Mouse (Mus musculus) lung, embryonic 15.5 days (tissue): ENCODE data around the gene Ccer1. TPM values are rescaled to one million over a fixed set of nuclear protein-coding genes. Genes with fewer than 3 reads are reported as not detected.

Source experiments
- ATAC-seq: fragments of 200-750 bp; cut with Nextera tagmentation; 2 replicates; pipeline ENCODE4 v1.8.0; 2017; ENCODE audit warnings: moderate number of reproducible peaks, borderline replicate concordance; ENCODE audit not compliant: low FRiP score, low TSS enrichment; ENCODE audit errors: extremely low read depth
- H3K27ac ChIP-seq: fragments of 300-500 bp; sonication (generic); 2 replicates; pipeline ENCODE4 v1.5.1; 2015; ENCODE audit warnings: moderate library complexity, mild to moderate bottlenecking, inconsistent platforms
- H3K27me3 ChIP-seq: fragments of 300-500 bp; sonication (generic); 2 replicates; pipeline ENCODE4 v1.6.1; 2015; ENCODE audit warnings: inconsistent platforms
- H3K36me3 ChIP-seq: fragments of 300-500 bp; sonication (generic); 2 replicates; pipeline ENCODE4 v1.6.1; 2015; ENCODE audit warnings: inconsistent platforms
- H3K4me1 ChIP-seq: fragments of 300-500 bp; sonication (generic); 2 replicates; pipeline ENCODE4 v1.6.1; 2015; ENCODE audit warnings: inconsistent platforms
- H3K4me2 ChIP-seq: fragments of 300-500 bp; sonication (generic); 2 replicates; pipeline ENCODE4 v1.6.1; 2015; ENCODE audit warnings: inconsistent platforms, mild to moderate bottlenecking, moderate library complexity
- H3K4me3 ChIP-seq: fragments of 300-500 bp; sonication (generic); 2 replicates; pipeline ENCODE4 v1.5.1; 2015; ENCODE audit warnings: mild to moderate bottlenecking, inconsistent platforms
- H3K9ac ChIP-seq: fragments of 300-500 bp; sonication (generic); 2 replicates; pipeline ENCODE4 v1.6.1; 2015; ENCODE audit warnings: inconsistent platforms
- H3K9me3 ChIP-seq: fragments of 300-500 bp; sonication (generic); 2 replicates; pipeline ENCODE4 v1.6.1; 2016; ENCODE audit warnings: inconsistent platforms
- WGBS: fragments of 180-500 bp; shearing (Covaris S2); methylation state at CpG from one replicate; pipeline ENCODE4 v1.1.7; 2015; 5-methylcytosine and 5-hydroxymethylcytosine counted together
- polyA plus RNA-seq: library from polyadenylated mRNA; unstranded; fragments of >200 nt; fragmentation: Nextera tagmentation; extraction: Ambion mirVana; gene quantifications from 2 replicates; pipeline ENCODE4 v1.2.1, GENCODE M21; 2015

Ccer1 gene
- polyA plus RNA-seq = not detected in 2 replicates

DNA sequence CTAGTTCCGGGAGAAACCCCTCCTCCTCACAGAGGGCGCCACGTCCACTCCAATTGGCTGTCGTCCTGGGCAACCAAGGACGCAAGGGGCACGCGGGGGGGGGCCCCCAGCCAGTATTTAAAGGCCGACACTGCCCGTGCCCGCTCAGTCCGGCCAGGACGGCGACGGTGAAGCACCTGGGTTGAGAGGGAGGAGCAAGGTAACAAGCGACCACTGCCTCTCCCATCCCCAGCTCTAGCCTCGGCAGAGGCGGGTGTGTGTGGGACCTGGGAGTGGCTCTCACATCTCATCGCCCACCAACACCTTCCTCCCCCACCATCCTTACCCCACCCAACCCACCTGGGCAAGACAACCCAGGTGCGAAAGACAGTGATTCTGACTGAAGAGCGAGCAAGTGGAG lies at the start of gene Ccer1:
Ccer1 (plus strand) TSS at position 147 of the 400 bp plus-strand sequence.
- WGBS = 74% methylated on average over 20 of the region's 20 CpGs
- Histone ChIP-seq H3K27ac (no peak within 1 kb of the TSS), H3K27me3 (no peaks in the 10 kb centered on the region), H3K9me3 (no peaks in the 10 kb centered on the region), H3K36me3 (no peaks in the 10 kb centered on the region), H3K4me3 (no peak within 1 kb of the TSS), H3K9ac (no peak within 1 kb of the TSS), H3K4me2 (no peak within 1 kb of the TSS), H3K4me1 (no peaks in the 10 kb centered on the region)
- no peak for ATAC-seq

DNA sequence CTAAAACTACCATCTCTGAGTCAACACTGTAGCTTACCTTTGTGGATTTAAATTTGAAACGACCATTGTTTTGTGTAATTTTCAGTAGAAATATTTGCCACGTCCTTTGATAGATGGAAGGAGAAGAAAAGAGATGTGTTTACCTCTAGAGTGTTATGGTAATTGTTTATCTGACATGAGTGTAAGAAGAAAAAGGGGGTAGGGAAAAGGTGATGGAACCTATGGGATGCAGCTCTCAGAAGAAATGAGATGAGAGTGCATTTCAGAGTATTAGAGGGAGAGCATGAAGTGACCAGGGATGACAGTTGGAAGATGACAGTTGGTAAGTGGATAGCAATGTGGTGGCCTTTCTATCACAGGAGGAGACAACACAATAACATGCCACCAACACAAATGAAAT lies 49.1 kb upstream of the Ccer1 start, which contains the start of gene Epyc:
Epyc (plus strand) TSS at position 301 of the 400 bp plus-strand sequence.
- Histone ChIP-seq H3K4me3 (no peak within 1 kb of the TSS), H3K36me3 (no peaks in the 10 kb centered on the region), H3K4me1 (no peaks in the 10 kb centered on the region), H3K9me3 (no peaks in the 10 kb centered on the region), H3K4me2 (no peak within 1 kb of the TSS), H3K27ac (no peak within 1 kb of the TSS), H3K9ac (no peak within 1 kb of the TSS), H3K27me3 (no peaks in the 10 kb centered on the region)
- no peak for ATAC-seq
- 71% methylated on average over 2 of the region's 2 CpGs for WGBS

DNA sequence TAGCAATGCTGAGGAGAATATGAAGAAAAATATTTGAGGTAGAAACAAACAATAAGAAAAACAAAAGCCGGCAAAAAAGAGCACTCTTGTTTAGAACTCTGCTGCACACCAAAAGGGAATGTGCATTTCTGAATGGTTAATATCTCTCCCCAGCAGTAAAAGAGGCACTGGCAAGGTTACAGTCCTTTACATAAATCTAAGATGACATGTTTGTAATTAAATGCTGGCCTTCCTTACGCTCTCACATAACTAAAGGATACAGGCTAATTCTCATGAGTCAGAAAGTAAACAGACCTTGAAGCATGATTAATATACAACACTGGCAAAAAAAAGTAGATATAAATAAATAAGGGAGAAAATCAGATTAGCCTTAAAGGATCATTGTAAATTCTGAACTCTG lies 42.5 kb upstream of the Ccer1 start:
- 22% methylated on average over 2 of the region's 2 CpGs for WGBS
- H3K4me2 ChIP-seq = no peak overlapping the region
- ATAC-seq = no peak; the same call in 1 of the 2 replicates
- H3K36me3 ChIP-seq = no peaks in the 10 kb centered on the region
- no peak overlapping the region for H3K27ac ChIP-seq
- no peak overlapping the region for H3K4me3 ChIP-seq
- H3K4me1 ChIP-seq = no peaks in the 10 kb centered on the region
- no peaks in the 10 kb centered on the region for H3K27me3 ChIP-seq
- no peak overlapping the region for H3K9ac ChIP-seq
- H3K9me3 ChIP-seq = no peaks in the 10 kb centered on the region

DNA sequence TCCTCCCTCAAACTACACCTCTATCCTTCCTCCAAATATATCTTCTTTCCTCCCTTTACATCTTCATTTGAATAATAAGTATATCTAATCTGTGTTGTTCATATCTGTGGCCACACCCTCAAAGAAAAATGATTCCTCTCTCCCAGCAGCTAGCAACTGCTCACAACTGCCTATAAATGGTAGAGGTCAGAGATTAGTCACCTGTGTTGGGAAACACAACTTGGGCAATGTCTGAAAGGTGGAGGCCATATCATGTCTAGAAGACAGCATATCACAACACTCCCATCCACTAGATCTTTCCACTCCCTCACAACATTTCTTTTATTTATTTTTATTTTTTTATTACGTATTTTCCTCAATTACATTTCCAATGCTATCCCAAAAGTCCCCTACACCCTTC lies 33.4 kb upstream of the Ccer1 start:
- no peak overlapping the region for H3K4me3 ChIP-seq
- no peaks in the 10 kb centered on the region for H3K9me3 ChIP-seq
- H3K27me3 ChIP-seq = no peaks in the 10 kb centered on the region
- no peak overlapping the region for H3K9ac ChIP-seq
- no peak overlapping the region for H3K27ac ChIP-seq
- no peak overlapping the region for H3K4me2 ChIP-seq
- no peak for ATAC-seq
- 89% methylated on average over 1 of the region's 1 CpGs for WGBS
- H3K4me1 ChIP-seq = no peaks in the 10 kb centered on the region
- H3K36me3 ChIP-seq = no peaks in the 10 kb centered on the region

DNA sequence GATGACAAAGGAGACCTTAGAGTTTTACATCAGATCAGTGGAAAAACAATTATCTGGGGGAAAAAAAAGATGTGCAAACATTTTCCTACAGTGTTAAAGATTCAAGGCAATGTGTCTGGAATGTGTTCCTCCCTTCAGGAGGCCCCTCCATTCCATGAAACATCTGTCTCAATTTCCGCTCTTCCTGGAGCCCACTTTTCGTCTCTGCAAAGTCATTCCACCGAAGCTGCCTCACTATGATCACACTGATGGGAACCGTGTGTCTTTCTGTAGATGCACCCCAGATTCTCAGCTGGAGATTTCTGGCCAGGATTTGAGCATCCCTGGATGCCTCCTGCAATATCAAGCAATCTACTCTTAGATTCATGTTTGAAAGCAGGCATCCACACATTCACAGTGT lies 24.2 kb upstream of the Ccer1 start:
- no peaks in the 10 kb centered on the region for H3K9me3 ChIP-seq
- no peaks in the 10 kb centered on the region for H3K36me3 ChIP-seq
- H3K9ac ChIP-seq = no peak overlapping the region
- no peak overlapping the region for H3K27ac ChIP-seq
- no peak for ATAC-seq
- no peak overlapping the region for H3K4me3 ChIP-seq
- H3K4me2 ChIP-seq = no peak overlapping the region
- H3K27me3 ChIP-seq = no peaks in the 10 kb centered on the region
- WGBS = 50% methylated on average over 4 of the region's 4 CpGs
- H3K4me1 ChIP-seq = no peaks in the 10 kb centered on the region

DNA sequence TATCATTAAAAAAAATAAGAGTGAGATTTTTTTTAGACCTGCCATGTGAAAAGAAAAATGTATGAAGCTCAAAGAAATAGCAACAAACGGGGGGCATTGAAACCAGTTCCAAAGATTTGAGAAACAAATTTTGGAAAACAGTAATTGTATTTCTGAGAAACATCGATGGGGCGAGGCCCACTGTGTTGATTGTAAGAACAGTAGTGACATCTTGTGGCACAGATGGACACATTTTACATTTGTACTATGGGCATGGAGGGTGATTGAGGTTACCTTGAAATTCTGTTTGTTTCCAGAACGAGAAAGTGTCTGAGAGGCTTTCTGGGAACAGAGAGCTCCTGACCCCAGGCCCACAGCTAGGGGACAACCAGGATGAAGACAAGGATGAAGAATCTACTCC lies 22.7 kb upstream of the Ccer1 start:
- ATAC-seq = no peak
- Histone ChIP-seq H3K27me3 (no peaks in the 10 kb centered on the region), H3K4me1 (no peaks in the 10 kb centered on the region), H3K36me3 (no peaks in the 10 kb centered on the region), H3K9ac (no peak overlapping the region), H3K27ac (no peak overlapping the region), H3K9me3 (no peaks in the 10 kb centered on the region), H3K4me2 (no peak overlapping the region), H3K4me3 (no peak overlapping the region)
- 30% methylated on average over 4 of the region's 4 CpGs for WGBS

DNA sequence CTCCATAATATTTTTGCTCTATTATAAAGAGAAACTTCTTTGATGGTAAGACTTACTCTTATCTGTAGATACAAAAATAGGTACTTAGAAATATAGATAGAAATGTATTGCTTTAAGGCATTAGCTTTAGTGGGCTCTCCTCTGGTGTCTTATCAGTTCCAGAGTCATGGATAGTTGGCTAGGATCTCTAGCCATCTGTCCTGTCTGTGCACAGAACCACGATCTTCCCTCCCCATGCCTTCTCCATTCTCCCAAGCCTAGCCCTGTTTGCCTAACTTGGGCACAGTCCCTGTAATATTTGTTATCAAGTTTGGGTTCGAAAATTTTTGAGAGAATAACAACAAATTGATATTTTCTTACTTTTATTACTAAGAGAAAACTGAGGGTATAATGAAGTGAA lies 19.6 kb upstream of the Ccer1 start:
- no peak for ATAC-seq
- 69% methylated on average over 2 of the region's 2 CpGs for WGBS

DNA sequence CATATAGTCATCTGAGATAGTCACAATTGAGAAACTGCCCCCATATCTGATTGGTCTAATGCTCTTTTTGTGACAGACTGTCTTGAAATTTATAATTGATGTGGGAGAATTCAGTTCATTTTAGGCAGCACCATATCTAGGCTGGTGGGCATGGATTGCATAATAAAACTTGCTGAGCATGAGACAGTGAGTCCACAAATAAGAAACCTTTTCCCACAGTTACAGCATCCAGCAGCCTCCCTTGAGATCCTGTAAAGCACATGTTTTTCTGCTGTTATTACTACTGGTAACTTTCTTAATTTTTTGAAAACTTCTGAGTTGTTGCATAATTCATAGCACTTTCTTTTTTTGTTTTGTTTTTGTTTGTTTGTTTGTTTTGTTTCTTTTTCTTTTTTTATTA lies 9.9 kb upstream of the Ccer1 start:
- Histone ChIP-seq H3K27me3 (no peaks in the 10 kb centered on the region), H3K27ac (no peak overlapping the region)

More for the DNA sequence above, 19.6 kb upstream of the Ccer1 start:
- Histone ChIP-seq H3K36me3 (no peaks in the 10 kb centered on the region), H3K27me3 (no peaks in the 10 kb centered on the region), H3K4me2 (no peak overlapping the region), H3K27ac (no peak overlapping the region), H3K9me3 (no peaks in the 10 kb centered on the region), H3K4me3 (no peak overlapping the region), H3K9ac (no peak overlapping the region), H3K4me1 (no peaks in the 10 kb centered on the region)

DNA sequence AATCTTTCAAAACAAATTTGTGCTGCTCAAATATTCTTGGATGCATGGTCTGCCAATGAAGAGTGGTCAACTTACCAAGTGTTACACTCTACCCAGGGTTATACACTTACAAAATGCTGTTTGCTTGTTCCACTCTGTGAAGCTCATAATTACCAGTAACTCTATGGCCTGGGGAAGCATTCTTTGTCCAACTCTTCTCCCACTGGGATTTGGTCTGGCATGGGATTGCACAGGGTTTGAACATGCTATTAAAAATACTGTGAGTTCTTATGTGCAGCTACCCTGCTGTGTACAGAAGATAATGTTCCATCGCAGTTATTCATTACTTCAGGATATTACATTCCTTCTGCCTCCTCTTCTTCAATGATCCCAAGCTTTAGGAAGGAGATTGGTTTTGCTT lies 5.7 kb upstream of the Ccer1 start:
- H3K9me3 ChIP-seq = no peaks in the 10 kb centered on the region
- no peaks in the 10 kb centered on the region for H3K36me3 ChIP-seq
- no peak for ATAC-seq
- no peak overlapping the region for H3K4me2 ChIP-seq
- no peak overlapping the region for H3K27ac ChIP-seq
- WGBS = 72% methylated on average over 1 of the region's 1 CpGs
- no peak overlapping the region for H3K9ac ChIP-seq
- no peaks in the 10 kb centered on the region for H3K4me1 ChIP-seq
- H3K4me3 ChIP-seq = no peak overlapping the region
- no peaks in the 10 kb centered on the region for H3K27me3 ChIP-seq

More for the DNA sequence above, 9.9 kb upstream of the Ccer1 start:
- no peaks in the 10 kb centered on the region for H3K9me3 ChIP-seq
- no peaks in the 10 kb centered on the region for H3K36me3 ChIP-seq
- H3K4me1 ChIP-seq = no peaks in the 10 kb centered on the region
- H3K4me3 ChIP-seq = no peak overlapping the region
- no peak for ATAC-seq
- no peak overlapping the region for H3K4me2 ChIP-seq
- H3K9ac ChIP-seq = no peak overlapping the region

DNA sequence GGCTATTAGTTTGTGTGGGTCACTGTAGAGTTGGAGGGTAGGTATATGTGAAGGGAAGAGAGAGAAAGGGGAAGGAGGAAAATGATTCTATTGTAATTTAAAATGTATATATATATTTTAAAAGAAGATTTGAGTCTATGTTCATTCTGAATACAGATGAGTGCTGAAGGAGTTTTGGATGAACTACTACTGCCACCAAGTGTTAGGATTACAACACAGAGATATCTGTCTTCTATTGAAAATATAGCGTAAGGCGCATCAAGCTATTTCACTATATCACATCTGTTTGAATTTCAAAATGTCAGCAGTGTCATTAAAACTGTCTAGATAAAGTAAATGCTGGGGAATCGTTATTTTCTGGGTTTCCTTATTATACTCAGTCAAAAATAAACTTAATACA lies 3.4 kb upstream of the Ccer1 start:
- Histone ChIP-seq H3K4me2 (no peak overlapping the region), H3K4me1 (no peaks in the 10 kb centered on the region), H3K9me3 (no peaks in the 10 kb centered on the region), H3K9ac (no peak overlapping the region), H3K27me3 (no peaks in the 10 kb centered on the region), H3K36me3 (no peaks in the 10 kb centered on the region), H3K27ac (no peak overlapping the region), H3K4me3 (no peak overlapping the region)
- ATAC-seq = no peak
- 51% methylated on average over 3 of the region's 3 CpGs for WGBS

DNA sequence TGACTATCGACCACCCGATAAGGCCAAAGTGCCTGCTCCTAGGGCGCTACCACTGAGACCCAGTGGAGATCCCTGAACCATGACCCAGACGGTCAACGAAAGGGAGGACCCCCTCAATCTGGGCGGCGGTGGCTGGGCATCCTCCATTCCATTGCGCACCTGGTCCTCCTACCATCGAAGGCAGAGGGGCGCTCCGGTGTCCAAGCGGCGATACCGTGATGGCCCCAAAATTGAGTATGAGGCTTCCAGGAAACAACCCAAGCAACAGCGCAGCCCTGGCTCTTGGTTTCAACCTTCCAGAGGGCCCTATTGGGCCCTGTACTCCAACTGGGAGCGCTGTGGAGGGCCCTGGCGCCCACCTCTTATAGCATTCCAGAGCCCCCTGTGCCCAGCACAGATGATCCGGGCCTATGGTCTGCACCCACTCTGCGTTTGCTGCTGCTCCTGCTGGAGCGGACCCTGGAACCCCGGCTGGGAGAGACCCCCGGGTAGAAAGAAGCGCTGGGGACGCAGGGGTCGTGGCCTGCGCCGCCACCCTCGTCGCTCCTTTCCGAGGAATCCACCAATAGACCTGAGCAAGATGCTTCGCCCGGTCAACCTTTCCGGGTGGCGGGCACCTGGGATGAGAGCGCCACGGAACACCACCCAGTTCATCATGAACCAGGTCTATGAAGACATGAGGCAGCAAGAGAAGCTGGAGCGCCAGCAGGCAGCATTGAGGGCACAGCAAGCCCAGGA lies 708 bp downstream of the Ccer1 start:
- H3K4me3 ChIP-seq = no peak overlapping the region
- H3K27ac ChIP-seq = no peak overlapping the region
- ATAC-seq = no peak; the same call in 1 of the 2 replicates

DNA sequence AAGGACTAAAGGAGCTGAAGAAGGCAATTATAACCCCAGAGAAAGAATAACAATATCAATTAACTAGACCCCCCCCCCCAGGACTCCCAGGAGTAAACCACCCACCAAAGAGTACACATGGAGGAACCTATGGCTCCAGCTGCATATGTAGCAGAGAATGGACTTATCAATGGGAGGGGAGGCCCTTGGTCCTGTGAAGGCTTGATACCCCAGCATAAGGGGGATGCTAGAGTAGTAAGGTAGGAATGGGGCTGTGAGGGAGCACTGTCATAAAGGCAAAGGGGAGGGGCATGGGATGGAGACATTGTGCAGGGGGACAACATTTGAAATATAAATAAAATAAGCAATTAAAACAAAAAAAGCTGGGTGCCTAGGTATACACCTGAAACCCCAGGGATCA lies 9.5 kb downstream of the Ccer1 start:
- no peak for ATAC-seq
- Histone ChIP-seq H3K27me3 (no peaks in the 10 kb centered on the region), H3K4me1 (no peaks in the 10 kb centered on the region), H3K9ac (no peak overlapping the region), H3K27ac (no peak overlapping the region), H3K36me3 (no peaks in the 10 kb centered on the region), H3K9me3 (no peaks in the 10 kb centered on the region), H3K4me3 (no peak overlapping the region), H3K4me2 (no peak overlapping the region)

More for the DNA sequence above, 708 bp downstream of the Ccer1 start:
- Histone ChIP-seq H3K9ac (no peak overlapping the region), H3K4me2 (no peak overlapping the region), H3K36me3 (no peaks in the 10 kb centered on the region), H3K9me3 (no peaks in the 10 kb centered on the region), H3K27me3 (no peaks in the 10 kb centered on the region), H3K4me1 (no peaks in the 10 kb centered on the region)
- 91% methylated on average over 37 of the region's 37 CpGs for WGBS

DNA sequence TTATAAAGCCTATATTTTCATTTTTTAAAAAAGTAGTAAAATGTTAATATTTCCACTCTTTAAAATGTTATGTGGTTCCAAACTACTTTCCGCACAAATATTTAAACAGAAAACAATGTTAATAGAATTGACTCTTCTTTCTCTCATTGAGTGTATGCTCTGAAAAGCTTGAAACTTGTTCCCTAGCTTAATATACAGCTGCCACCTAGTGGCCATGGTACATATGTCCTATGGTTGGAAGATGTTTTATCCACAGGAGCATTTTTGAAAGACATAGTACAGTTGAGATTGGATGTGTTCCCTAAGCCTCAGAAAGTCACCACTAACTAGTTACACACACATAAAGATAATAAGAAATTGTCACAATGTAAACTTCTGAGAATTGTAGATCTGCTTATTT lies 11.7 kb downstream of the Ccer1 start:
- WGBS = 31% methylated on average over 1 of the region's 1 CpGs
- Histone ChIP-seq H3K27ac (no peak overlapping the region), H3K4me2 (no peak overlapping the region), H3K4me1 (no peaks in the 10 kb centered on the region), H3K9ac (no peak overlapping the region), H3K36me3 (no peaks in the 10 kb centered on the region), H3K27me3 (no peaks in the 10 kb centered on the region), H3K9me3 (no peaks in the 10 kb centered on the region), H3K4me3 (no peak overlapping the region)
- ATAC-seq = no peak
